Mouse (Mus musculus) ES-CJ7 (cell line): ENCODE results near the gene Lbp.

Source experiments
- DNase-seq: peaks from one replicate; pipeline ENCODE4 v3.0.0; 2011; ENCODE audit warnings: low read depth, low spot score

Lbp gene

GRCm38 (mm10) chr2:158305948-158306695 is at the start of gene Lbp:
Gene Lbp, plus strand, starts transcription at chr2:158306493.
- no peak for DNase-seq

DNA sequence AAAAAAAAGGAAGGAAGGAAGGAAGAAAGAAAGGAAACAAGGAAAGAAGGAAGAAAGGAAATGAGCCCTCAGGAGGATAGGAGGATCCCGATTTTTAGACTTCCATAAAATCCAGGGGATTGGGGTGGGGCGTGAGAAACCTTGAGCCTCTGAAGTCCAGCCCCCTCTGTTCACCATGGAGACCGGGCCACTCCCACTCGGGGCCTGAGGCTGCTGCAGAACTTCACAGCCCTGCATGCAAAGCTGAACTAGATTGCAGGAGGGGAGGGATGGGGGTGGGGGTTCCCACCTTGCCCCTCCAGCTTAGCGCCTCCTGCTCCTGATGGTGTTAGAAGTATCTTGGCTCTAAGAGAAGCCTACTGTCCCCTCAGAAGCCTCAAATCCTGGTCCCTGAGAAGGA is 49.4 kb upstream of the Lbp start:
- DNase-seq = peak; percentile 38

GRCm38 (mm10) chr2:158258005-158258418 is 48.3 kb upstream of the Lbp start, which contains the start of gene Bpi:
Gene Bpi, plus strand, starts transcription at chr2:158258094.
- DNase-seq = peak; percentile 16

DNA sequence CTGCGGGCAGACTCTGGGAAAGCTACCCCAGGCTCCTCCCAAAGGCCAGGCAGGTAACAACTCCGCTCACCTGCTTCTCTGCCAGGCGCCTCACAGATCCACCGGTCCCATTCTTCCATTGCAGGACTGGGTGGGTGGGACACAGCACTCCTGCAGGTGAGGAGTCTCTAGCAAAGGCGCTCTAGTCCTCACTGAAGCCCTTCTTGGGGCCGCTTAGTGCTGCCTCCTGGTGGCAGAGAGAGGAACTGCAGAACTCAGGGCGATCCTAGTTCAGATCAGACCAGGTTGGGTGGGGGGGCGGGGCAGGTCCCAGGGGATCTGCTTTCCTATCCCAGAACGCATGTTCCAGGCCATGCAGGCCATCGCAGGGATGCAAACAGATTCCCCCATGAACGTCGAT is 47.5 kb upstream of the Lbp start:
- peak; percentile 90 for DNase-seq

GRCm38 (mm10) chr2:158259498-158259897 is 46.8 kb upstream of the Lbp start:
- no peak for DNase-seq

DNA sequence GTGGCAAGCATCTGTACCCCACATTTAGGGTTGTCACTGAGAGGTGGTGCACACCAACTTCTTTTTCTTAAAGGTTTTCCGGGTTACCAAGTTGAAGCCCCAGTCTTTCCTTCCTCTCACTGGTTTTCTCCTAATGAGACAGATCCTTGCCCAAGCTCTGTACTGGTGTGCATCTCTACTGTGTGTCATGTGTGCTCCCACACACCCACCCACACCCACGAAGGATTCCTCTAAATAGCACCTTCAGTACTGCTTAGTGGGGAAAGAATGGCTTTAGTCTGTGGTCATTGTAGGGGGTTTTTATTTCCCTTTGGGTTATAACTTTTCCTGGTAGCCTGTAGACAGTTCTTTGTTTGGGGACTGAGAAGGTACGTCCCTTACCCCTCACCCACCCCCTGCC is 41.4 kb upstream of the Lbp start:
- no peak for DNase-seq

- no peak for DNase-seq
Measured at GRCm38 (mm10) chr2:158270017-158270416, 36.3 kb upstream of the Lbp start.

GRCm38 (mm10) chr2:158273646-158274045 is 32.6 kb upstream of the Lbp start:
- DNase-seq = no peak

DNA sequence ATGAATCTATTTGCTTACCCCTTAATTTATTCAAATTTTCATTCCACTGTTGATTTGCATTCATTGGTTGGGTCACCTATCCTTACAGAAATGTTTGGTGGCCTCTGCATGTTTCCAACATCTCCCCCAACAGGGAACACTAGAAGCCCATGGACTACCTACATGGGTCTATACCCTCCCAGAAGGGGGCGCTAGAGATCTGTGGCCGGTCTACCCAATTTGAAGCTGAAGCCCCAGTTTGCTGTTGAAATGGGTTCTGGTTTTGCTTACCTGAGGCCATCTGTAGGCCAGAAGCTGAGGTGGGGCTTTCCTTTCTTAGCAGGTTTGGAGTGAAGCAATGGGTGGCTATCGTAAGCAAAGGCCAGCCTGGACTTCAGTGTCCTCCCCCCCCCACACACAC is 30.9 kb upstream of the Lbp start:
- no peak for DNase-seq

GRCm38 (mm10) chr2:158275811-158276210 is 30.5 kb upstream of the Lbp start:
- DNase-seq = no peak

- DNase-seq = no peak
Measured at GRCm38 (mm10) chr2:158276451-158276850, 29.8 kb upstream of the Lbp start.

- DNase-seq = no peak
Measured at GRCm38 (mm10) chr2:158276878-158277277, 29.4 kb upstream of the Lbp start.

DNA sequence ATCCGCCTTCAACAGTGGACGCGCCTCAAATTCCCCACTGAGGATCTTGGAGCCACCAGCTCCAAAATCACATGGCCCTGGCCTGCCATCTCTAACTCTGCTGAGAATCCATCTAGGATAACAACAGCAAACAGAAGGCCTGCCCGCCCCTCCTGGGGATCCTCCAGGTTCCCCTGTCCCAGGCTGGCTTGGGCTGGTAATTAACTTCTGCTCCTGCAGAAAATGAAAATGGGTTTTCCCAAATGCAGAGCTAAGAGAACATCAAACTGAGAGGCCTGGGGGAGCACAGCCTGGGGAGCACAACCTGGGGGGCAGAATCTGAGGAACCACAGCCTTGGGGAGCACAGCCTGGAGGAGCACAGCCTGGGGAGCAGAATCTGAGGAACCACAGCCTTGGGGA is 26.6 kb upstream of the Lbp start:
- DNase-seq = no peak

DNA sequence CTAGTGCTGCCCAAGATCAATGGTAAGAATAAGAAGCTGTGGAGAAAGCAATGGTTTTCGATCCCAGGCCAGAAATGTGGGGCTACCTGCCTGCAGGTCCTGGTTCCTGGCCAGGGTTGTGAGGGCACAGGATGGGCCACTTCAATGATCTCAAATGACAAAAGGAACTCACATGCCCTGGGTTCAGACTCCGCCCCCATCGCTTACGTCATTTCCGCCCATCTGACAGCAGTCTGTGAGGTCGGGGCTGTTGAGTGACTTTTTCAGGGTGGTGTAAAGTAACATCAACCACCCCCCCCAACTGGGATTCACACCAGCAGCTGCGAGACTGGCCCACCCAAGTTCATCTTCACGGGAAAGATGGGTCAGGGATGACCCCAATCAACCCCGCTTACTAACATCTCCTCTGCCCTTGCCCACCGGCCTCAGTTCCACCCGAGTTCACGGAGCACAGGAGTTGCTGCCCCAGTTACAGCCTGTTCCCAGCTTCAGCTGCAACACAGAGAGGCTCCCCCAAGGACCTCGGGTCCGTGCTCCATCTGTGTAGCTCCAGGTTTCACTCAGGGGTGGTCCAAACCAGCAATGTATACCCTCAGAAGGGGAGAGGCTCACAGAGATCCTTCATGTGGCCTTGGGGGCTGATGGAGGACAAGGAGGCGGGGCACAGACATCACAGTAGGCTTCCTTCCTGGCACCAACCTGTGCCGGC is 24.6 kb upstream of the Lbp start:
- peak; percentile 39 for DNase-seq

GRCm38 (mm10) chr2:158283136-158283535 is 23.2 kb upstream of the Lbp start:
- no peak for DNase-seq

GRCm38 (mm10) chr2:158283771-158284170 is 22.5 kb upstream of the Lbp start:
- DNase-seq = no peak

GRCm38 (mm10) chr2:158284571-158284970 is 21.7 kb upstream of the Lbp start:
- DNase-seq = peak; percentile 83

DNA sequence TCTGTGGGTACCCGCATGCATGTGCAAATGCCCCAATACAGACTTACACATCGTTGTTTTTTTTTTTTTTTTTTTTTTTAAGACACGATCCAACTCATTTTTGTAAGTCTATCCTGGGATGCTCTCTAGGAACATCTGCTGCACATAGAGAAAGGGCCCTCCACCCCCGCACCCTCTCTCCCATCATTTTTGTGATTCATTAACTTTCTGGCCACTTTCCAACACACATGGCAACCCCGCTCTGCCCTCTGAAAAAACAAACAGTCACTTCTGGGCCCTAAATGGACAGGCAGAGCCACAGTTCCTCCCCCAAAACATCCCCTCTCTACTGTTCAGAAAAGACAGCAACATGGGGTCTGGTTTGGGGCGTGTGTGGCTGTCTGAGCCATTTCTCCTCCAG is 20.6 kb upstream of the Lbp start:
- no peak for DNase-seq

- DNase-seq = peak; percentile 38
Measured at GRCm38 (mm10) chr2:158295700-158296099, 10.6 kb upstream of the Lbp start.

- DNase-seq = no peak
Measured at GRCm38 (mm10) chr2:158299203-158299602, 7.1 kb upstream of the Lbp start.

DNA sequence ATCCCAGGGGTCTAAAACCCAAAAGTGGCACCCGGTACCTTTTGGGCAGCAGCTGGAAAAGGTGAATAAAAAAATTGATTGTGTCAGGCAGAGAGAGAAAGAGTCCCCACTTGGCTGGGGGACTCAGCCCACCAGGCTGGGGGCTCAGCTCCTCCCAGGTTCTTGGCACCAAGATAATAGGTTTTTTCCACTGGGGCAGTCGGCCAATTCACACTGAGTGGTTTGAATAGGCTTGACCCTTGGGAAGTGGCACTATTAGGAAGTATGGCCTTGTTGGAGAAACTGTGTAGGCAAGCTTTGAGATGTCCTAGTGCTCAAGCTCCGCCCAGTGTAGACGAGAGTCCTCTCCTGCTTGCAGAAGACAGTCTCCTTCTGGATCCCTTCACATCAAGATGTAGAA is 6.6 kb upstream of the Lbp start:
- DNase-seq = no peak

GRCm38 (mm10) chr2:158302807-158303206 is 3.5 kb upstream of the Lbp start:
- no peak for DNase-seq

- no peak for DNase-seq
Measured at GRCm38 (mm10) chr2:158306696-158307049, 380 bp downstream of the Lbp start.
